Mouse (Mus musculus): ENCODE data around the gene Bcl11a.

The Bcl11a gene

DNA sequence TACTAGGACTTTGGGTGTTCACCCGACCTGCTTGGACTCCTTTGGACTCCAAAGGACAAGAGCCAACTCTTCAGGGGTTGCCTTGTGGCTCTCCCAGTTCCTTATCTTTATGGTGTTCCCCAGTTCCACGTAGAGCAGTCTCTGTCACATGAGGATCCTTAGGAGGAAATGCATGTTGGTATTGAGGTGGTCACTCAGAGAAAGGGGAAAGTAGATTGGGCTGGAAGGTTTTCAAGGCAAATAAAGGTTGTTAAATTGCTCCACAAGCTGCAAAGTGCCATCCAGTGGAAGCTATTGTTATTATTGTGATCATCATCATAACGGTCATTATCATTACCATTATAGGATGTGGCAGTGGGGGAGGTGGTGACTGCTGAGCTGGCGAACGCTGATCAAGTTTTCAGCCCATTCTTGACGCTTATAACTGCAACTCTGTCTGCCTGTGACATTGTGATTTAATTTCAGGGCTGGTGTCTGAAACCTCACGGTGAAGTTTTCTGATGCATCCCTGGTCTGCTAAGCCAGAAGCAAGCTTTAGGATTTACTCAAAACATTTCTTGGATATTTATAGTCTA, 52.4 kb downstream of the Bcl11a start:
- in situ Hi-C loops (cut with MboI, MseI): no loop called here

DNA sequence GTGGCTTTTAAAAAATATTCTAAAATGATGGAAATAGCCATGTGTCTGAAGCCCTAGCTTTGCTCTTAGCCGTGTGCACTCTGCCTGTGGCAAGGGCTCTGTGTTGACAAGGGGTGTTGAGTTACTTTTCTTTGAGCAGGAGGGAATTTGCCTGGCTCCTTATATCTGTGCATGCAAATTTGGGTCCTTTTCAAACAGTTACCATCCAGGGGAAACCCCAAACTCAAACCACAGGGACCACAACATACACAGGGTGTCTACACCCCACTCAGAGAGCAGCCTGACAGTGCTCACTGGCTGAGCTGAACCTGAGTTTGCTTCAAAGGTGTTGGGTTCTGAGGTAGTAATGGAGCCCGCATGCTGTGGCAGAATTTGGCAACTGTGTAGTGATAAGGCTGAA, 54.0 kb downstream of the Bcl11a start:
- in situ Hi-C loops (cut with MboI, MseI): no loop called here

DNA sequence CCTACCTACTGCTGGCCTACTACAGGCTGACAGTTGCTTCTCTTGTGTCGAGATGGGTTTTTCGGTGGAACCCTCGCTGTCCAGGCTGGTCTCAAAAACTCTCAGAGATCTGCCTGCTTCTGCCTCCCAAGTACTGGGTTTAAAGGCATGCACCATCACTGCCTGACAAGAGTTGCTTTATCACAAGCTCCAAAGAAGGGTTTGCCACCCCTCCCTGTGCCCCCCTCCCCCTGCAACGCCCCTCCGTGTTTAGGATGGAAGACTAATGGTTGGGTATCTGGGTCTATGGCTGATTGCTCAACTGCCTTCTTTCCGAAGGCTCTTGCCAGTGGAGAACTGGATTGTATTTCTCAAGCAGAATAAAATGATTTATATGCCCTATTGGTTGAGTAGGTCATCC, 54.5 kb downstream of the Bcl11a start:
- in situ Hi-C loops (cut with MboI, MseI): no loop called here

DNA sequence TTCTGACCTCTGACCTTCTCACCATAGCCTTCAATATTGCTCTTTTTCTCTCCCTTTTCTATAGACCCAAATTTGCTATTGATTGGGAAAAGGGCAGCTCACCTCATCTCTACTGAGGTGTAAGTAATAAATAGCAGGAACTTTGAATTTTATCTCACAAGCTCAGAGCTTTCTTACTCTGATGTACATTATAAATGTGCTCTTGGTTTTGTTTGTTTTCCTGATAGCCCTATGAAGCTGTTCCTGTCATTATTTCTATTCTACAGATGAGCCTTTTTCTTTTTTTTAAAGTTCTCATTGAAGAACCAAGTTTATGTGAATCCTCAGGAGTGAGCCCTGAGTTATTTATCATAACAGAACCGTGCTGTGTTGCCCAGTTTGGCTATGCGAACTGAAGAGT, 55.0 kb downstream of the Bcl11a start:
- in situ Hi-C loops (cut with MboI, MseI): no loop called here

DNA sequence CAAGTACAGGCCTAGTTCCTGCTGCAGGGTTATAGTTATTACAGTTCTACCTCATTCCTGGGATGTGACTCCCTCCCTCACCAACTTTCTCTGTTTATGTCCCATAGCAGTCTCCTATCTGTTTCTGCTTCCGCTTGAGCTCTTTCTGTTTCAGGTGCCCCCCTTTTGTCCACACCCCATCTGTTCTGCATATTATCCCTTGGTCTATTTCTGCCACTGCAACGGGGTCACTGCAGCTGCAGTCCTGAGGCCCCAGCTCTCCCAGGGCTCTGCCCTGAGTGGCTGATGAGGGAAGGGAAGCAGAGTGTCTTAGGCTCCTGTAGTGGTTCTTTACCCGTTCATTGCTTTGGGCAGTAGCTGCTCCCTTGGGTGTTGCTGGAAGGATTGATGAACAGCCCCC, 55.6 kb downstream of the Bcl11a start:
- in situ Hi-C loops (cut with MboI, MseI): no loop called here

DNA sequence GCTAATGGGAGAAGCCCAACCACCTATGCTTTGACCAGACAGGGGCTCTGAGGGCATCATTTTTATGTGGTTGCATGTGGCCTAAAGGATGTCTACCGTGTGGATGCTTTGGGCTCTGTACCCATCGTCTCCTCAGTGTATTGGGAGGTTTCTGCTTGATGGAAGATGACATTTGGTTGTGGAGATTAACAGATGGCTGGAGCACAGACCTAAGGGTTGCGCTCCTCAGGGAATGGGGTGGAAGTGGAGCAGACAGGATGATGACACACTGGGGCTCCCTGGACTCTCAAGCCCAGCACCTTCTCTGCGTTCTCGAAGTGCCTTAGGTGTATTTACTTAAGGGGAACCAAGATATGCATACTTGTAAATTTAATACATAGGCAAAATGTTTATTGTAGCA, 56.1 kb downstream of the Bcl11a start:
- in situ Hi-C loops (cut with MboI, MseI): no loop called here

DNA sequence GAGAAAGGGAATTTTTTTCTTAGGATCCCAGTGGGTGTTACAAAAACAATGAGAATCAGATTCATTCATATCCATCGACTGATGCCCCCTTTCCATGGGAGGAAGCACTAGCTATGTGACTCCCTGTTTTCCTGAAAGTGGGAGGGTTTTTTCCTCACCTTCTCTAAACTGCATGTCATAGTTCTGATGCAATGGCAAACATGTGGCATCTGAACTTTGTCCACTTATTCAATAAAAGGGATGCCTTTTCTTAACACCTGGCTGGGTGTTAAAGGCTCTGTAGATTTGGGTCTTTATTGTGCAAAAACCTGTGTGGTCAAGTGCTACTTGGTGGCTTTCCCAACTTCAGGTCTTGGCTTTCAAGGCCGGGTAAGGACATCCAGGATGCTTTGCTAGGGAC, 57.4 kb downstream of the Bcl11a start:
- in situ Hi-C loops (cut with MboI, MseI): no loop called here

DNA sequence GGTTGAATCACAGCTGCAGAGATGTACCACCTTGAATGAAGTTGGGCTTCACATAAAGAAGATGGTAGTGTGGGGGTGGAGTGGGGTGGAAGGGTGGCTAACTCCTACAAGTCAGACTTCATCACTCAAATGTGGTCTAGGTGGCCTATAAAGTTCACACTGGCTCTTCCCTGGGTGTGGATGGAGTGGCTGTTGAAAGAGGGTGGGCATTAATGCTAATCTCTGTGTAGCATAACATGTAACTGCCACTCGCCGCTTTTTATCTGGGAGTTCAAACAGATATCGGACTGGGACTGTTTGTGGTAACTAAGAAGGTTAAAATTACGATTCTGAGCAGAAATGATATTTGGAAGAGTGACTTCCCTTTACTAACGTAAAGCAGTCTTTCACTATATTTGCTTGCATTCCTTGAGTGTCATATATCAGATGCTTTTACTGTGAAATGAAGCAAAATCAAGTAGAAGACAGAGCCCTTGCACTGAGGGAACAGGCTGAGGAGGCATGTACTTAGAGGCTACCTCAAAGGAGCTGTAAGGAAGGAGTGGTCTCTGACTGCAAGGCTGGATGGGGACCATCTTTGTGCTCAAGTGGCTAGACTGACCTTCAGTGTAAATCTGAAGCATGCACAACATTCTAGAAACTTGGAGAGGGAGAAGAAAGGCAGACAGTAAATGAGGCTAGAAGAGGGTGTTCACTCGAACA, 58.4 kb downstream of the Bcl11a start:
- in situ Hi-C loops (cut with MboI, MseI): no loop called here

DNA sequence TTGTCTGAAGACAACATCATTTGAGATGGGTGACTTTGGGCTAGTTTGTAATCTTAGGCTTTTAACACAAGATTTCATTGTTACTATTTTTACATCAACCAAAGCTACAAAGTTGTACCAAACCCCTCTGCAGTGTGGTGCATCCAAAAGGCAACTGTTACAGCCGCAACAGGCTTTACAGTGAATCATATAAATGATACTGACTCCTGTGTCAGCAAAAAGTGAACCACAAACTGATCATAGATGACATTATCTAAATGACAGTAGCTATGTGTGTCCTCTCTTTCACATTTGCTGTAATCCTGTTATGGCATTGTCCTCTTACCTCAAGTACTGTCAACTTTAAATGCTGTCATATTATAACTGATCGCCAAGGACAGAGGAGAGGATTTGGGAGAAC, 60.0 kb downstream of the Bcl11a start:
- in situ Hi-C loops (cut with MboI, MseI): no loop called here

DNA sequence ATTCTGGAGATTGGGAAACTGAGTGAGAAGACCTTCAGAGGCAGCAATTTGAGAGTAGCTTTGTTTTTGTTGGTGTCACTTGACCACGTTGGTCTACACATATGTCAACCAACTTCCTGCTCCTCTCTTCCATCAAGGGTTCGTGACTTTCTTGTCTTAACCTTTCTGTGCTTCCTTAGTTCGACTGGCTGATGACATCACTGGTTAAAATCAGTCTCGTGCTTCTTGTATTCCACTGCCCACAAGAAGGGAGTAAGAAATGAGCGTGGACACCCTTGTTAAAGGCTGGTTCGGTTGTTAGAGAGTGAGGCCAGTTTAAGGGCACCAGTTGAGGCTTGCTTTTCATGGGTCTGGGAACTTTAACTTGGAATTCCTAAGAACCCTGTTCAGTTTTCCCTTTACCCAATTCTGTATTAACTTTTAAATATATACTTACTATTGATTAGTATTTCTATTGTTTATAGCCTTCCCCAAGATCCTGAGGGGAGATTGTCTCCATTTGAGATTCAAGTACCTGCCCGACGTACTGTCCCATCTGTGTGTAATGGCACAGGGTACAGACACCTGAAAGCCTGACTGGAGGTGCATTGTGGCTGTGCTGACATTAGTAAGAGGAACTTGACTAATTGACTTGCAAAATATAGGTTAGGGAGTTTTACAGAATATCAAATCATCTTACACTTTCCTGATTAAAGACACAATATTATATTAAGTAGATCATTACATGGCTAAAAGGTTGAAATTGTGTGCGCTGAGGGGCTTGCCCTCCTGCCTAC, 60.9 kb downstream of the Bcl11a start:
- in situ Hi-C loops (cut with MboI, MseI): no loop called here

DNA sequence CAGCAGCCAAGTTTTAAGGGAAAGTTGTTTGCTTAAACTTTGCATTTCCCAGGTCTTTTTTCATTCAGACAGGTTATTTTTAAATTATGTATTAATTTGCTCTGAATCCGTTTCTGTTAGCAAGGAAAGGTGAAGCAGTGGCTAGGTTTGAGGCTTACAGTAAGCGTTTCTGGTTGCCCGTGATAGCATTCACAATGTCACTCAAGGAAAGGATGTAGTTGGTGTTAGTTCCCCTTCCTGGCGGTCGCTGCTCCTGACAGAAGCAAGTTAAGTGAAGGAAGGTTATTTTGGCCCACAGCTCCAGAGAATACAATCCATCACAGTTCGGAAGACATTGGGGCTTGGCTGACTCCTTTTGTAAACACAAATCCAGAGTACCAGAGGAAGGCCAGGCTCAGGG, 61.6 kb downstream of the Bcl11a start:
- in situ Hi-C loops (cut with MboI, MseI): no loop called here

DNA sequence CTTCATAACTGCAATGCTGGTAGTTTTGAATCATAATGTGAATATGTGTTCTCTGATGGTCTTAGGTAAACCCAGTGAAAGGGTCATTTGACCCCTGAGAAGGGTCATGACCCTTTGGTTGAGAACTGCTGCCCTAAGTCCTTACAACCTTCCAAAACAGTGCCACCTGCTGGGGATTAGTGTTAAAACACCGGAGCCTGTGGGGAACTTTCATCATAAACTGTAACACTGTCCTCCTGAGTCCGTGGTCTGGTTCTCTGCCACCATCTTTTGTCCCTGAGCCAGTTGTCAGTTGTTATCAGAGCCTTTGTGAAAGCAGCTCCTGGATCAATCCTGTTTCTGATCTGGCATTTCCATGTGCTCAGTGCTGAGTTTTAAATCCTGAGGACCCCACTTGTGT, 62.1 kb downstream of the Bcl11a start:
- in situ Hi-C loops (cut with MboI, MseI): no loop called here

DNA sequence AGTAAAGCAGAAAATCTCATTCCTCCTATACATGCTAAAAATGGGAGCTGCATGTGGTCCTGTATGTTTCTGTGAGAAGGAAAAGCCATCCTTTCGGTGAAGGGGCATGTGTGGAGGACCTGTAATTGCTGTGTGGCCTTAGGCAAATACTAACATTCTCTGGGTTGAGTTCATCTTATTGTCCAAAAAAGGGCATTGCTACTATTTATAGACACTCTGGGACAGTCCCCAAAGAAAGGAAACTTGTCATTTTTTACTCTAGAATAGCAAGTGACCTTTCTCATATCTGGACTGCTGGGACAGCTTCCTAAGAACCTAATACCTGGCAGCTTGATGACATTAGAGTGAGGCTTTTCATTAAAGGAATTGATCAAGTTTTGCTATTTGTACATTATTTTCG, 63.1 kb downstream of the Bcl11a start:
- in situ Hi-C loops (cut with MboI, MseI): no loop called here

DNA sequence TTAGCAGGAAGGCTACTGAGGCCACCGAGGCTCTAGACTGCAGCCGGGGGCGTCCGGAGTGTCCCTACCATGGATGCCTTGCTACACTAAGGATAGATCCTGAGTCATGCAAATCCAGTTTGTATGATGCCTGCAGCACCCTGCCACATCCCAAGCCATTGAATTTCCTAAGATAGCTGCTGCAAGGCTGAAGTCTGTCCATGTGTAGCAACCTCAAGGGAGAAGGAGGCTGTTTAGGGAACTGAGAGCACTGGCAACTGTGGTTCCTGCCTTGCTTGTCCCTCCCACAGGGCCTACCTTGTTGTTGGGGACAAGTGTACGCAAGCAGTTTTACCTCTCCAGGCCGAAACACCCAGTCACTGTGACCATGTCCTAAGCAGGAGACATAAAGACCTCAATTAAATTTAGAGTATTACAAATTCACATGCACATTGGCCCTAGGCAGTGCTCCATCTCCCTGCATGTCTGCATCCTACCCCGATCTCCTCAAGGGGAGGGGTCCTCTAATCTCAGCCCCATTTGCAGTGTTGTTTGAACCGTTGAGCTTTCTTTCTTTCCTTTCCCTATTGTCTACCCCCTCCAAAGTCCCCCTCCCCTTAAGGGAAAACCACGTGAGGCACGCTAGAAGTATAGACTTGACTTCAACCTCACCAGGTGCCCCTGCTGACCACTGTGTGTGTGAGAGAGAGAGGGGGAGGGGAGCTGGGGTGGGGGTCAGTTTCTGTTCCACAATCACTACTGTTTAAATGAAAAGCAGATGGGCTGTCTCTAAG, 63.8 kb downstream of the Bcl11a start:
- in situ Hi-C loops (cut with MboI, MseI): no loop called here

DNA sequence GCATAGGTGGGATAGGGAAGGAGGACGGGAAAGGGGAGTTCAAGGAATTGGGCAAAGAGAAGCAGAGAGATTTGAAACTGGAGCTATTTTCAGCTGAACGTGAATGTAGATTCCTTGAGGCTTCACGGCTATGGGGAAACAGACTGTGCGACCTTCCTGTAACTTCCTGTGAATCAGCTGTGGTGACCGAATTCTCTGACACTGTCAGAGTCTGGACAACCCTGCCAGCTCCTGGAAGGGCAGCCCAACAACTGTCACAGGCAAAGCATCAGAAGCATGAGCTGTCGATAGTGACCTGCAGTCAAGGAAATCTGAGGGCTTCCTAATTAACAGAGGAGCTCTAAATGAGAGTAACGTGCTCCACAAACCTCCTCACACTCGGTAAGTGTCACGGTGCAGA, 64.5 kb downstream of the Bcl11a start:
- in situ Hi-C loops (cut with MboI, MseI): no loop called here

DNA sequence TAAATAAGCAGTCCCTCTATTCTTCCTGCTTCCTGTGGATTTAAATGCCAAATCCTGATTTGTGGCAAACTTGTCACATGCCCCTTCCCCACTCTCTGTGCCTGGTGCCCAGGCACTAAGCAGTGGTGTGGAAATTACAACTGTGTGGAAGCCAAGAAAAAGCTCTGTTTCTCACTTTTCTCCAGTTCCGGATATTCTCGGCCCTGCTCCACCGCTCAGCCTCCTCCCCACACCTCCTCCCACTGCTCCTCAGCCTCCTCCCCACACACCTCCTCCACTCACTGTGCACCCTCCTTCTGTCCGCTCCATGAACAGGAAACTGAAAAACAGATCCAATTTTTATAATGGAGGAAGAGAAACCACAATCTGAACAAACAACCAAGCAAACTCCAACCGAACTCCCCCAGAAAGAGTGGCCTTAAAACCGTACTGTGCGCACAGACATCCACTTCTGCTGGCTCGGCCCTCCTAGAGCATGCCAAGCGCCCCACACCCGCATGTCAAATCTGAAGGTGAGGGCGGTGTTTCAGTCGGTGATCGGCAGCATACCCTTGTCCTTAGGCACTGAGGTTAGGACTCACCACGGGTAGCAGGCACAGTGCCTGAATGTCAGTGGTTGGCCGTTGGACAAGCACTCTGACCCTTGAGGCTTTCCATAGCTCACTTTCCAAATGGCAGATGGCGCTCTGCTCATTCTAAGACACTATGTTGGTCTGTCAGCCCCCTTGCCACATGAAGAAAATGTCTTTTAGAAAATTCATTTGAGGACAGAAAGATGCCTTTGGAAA, 66.5 kb downstream of the Bcl11a start:
- in situ Hi-C loops (cut with MboI, MseI): no loop called here

DNA sequence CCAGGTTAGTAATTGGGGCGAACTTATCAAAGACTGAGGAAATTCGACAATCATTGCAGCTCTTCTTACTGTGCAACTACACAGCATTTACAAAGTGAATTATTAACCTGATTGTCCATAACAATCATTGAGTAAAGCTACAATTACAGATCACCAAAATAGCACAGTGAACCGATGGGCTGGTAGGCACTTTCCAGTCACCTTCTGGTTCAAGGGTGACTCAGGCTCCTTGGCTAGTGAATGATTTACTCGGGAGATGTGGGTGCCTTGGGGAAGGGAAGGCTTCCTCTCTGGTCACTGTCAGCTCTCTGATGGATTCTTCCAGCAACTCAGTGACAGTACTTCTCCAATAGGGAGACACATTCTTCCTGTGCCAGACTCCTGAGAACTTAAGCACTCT, 68.2 kb downstream of the Bcl11a start:
- in situ Hi-C loops (cut with MboI, MseI): no loop called here

DNA sequence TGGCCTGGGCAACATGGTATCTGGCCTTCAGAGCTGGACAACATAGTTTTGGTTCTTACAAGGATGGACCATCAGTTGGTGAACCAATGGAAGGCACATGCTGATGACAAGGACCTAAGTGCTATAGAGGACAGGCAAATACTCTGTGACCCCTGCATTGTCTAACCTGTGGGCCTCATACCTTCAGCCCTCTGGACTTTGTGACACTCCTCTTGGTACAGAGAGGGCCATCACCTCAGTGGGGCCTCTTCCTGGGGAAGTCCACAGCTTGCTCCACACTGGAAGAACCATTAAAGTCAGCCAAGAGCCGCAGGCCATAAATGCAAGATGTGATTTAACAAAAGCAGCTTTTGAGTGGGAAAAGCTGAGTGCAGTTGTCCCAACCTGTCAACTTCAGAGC, 68.6 kb downstream of the Bcl11a start:
- in situ Hi-C loops (cut with MboI, MseI): no loop called here

DNA sequence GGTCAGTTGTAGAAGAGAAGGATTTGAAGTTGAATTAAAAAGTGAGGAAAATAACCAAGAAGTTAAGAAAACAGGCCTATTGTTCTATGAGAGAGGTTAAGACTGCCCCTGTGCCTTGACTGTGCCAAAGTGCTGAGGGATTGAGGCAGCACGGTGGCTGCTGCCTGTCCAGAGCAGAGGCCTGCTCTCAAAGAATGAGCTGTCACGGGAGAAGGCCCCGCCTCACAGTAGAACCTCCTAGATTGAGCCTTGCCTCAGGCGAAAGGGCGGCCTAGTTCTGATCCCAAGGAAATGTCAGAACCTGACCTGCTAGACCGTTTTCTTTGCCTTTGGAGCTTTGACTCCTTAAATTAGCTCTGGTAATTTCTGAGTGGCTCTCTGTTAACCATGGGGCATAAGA, 69.8 kb downstream of the Bcl11a start:
- in situ Hi-C loops (cut with MboI, MseI): no loop called here

DNA sequence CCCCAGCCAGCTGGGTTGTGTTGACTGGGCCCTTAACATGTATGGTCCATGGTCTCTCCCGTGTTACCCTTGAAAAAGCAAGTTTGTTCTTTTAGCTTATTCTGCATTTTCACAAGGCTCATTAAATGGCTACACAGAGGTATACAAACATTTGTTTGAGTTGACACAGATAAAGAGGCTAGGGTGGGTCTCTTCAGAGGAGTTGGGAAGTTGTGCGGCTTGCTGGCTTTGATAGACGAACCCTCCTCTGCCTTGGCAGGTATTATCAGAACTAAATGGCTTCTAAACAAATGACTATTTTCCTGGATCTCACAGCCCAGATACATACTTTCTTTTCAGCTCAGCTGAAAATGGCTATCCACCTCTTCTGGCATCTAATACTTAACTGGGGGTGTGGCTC, 70.7 kb downstream of the Bcl11a start:
- in situ Hi-C loops (cut with MboI, MseI): no loop called here

DNA sequence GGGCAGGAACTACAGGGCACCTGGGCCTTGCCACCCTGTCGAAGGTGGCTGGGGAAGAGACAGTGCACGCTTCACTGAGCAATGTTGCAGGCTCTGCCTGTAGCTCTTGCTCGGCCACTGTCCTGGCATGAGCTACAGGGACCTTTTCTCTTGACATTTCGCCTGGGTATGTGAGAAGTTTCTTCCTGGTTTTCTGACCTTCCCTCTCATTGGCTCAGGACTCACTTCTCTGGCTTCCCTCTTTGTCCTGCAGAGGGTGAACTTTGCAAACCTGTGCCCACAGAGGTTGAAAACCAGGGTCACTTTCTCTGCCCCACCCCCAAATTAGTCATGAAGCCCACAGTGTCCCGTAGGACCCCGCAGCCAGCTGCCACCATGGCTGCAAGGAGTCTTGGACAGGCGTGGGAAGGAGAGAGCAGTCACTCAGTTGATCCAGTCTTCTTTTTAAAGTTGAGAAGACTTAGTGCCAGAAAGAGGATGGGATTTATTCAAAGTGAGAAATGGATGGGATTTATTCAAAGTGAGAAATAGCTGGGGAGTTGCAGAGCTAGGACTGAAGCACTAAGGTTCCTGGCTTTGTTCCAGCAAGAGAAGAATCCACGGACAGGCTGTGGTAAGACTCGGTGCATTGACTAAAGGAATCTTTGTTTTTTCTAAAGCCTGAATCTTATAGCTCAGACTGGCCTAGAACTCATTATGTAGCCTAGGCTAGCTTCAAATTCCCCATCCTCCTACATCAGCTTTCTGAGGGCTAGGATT, 71.8 kb downstream of the Bcl11a start:
- in situ Hi-C loops (cut with MboI, MseI): no loop called here
